Mouse (Mus musculus): ENCODE measurements around the gene Oxt.
"Not testable (repeated sequence)": the region's sequence is repeated elsewhere in the genome, so short reads cannot be mapped to it uniquely, and the experiment has no call there.

Oxt gene

GRCm38 (mm10) chr2:130569926-130570325, 6.0 kb upstream of the Oxt start:
- ChIA-PET CTCF (no interaction called here), POLR2A (interaction anchor here in 2 of 4 experiments (0.7 to 1.3 kb wide), 2 partner anchors 10 to 131 kb away, joined by 3 read pairs; no protein-coding TSS in a partner anchor)

- ChIA-PET POLR2A (interaction anchor here in 2 of 4 experiments (0.6 to 1.0 kb wide), 2 partner anchors 89 to 526 kb away, joined by 3 to 4 read pairs; partner anchors contain the start of gene Ddrgk1 (in 1 of the 2)), CTCF (interaction anchor here in 1 of 4 experiments (1.0 to 1.2 kb wide), 2 partner anchors 11 to 12 kb away, joined by 3 read pairs; partner anchors contain the start of gene Mrps26)
Measured at GRCm38 (mm10) chr2:130574960-130575359, 1.0 kb upstream of the Oxt start.

GRCm38 (mm10) chr2:130576564-130576963, 591 bp downstream of the Oxt start:
- CTCF ChIA-PET: not testable (repeated sequence)

GRCm38 (mm10) chr2:130577021-130577420, 1.0 kb downstream of the Oxt start:
- POLR2A ChIA-PET: interaction anchor here in 3 of 4 experiments (0.6 to 1.5 kb wide), 7 partner anchors 9 to 316 kb away, joined by 3 to 9 read pairs (median 5); partner anchors contain the start of genes Mrps26 (in 2 of the 3) and Ddrgk1 (in 1 of the 3)
- CTCF ChIA-PET: interaction anchor here in 2 of 4 experiments (0.6 to 0.9 kb wide), 2 partner anchors 165 to 190 kb away, joined by 3 to 6 read pairs; no protein-coding TSS in a partner anchor

More at GRCm38 (mm10) chr2:130576564-130576963, 591 bp downstream of the Oxt start:
- POLR2A ChIA-PET: interaction anchor here in 1 of 4 experiments (1.0 to 1.5 kb wide), 2 partner anchors 8 to 21 kb away, joined by 3 read pairs; no protein-coding TSS in a partner anchor

GRCm38 (mm10) chr2:130577632-130578031, 1.7 kb downstream of the Oxt start:
- ChIA-PET CTCF (interaction anchor here in 2 of 4 experiments (0.6 to 0.9 kb wide), 3 partner anchors 14 to 190 kb away, joined by 3 to 6 read pairs (median 6); partner anchors contain the start of gene Mrps26 (in 1 of the 2)), POLR2A (interaction anchor here in 3 of 4 experiments (0.6 to 1.5 kb wide), 8 partner anchors 8 to 1183 kb away, joined by 3 to 9 read pairs (median 5); partner anchors contain the start of genes Mrps26 (in 2 of the 3) and Ddrgk1 (in 1 of the 3))

- ChIA-PET CTCF (interaction anchor here in 1 of 4 experiments (0.9 kb wide), 1 partner anchor 15 kb away, joined by 6 read pairs; the partner anchor contains the start of gene Mrps26), POLR2A (interaction anchor here in 3 of 4 experiments (0.7 to 1.4 kb wide), 6 partner anchors 14 to 1183 kb away, joined by 3 to 6 read pairs (median 5); partner anchors contain the start of genes Mrps26 (in 2 of the 3) and Ddrgk1 (in 1 of the 3))
Measured at GRCm38 (mm10) chr2:130578148-130578547, 2.2 kb downstream of the Oxt start.

- CTCF ChIA-PET: interaction anchor here in 2 of 4 experiments (1.0 to 2.4 kb wide), 4 partner anchors 16 to 22 kb away, joined by 3 to 8 read pairs (median 7); partner anchors contain the start of gene Mrps26 (in 1 of the 2)
- POLR2A ChIA-PET: interaction anchor here in 2 of 4 experiments (0.8 to 3.0 kb wide), 9 partner anchors 10 to 84 kb away, joined by 3 to 16 read pairs (median 4); partner anchors contain the start of genes Mrps26 (in 2 of the 2) and Ddrgk1 (in 1 of the 2)
Measured at GRCm38 (mm10) chr2:130579791-130580190, 3.8 kb downstream of the Oxt start.

- CTCF ChIA-PET: interaction anchor here in 2 of 4 experiments (1.2 to 2.4 kb wide), 4 partner anchors 16 to 139 kb away, joined by 3 to 8 read pairs (median 7); partner anchors contain the start of gene Mrps26 (in 1 of the 2)
Measured at GRCm38 (mm10) chr2:130581201-130581600, 5.2 kb downstream of the Oxt start.

GRCm38 (mm10) chr2:130582552-130582951, 6.6 kb downstream of the Oxt start, which contains the start of gene Avp:
Avp (minus strand) TSS chr2:130582554.
- ChIA-PET CTCF (interaction anchor here in 2 of 4 experiments (1.2 to 2.0 kb wide), 2 partner anchors 15 to 230 kb away, joined by 4 to 6 read pairs; no protein-coding TSS in a partner anchor), POLR2A (interaction anchor here in 1 of 4 experiments (0.8 to 1.2 kb wide), 2 partner anchors 82 to 309 kb away, joined by 3 read pairs; partner anchors contain the start of gene Ddrgk1)

More at GRCm38 (mm10) chr2:130581201-130581600, 5.2 kb downstream of the Oxt start:
- POLR2A ChIA-PET: interaction anchor here in 3 of 4 experiments (0.7 to 3.0 kb wide), 7 partner anchors 17 to 117 kb away, joined by 3 to 16 read pairs (median 4); partner anchors contain the start of genes Ddrgk1 (in 2 of the 3), Mrps26 (in 2 of the 3), Itpa (in 1 of the 3) and Slc4a11 (in 1 of the 3)

GRCm38 (mm10) chr2:130583902-130584560, 8.1 kb downstream of the Oxt start:
- POLR2A ChIA-PET: interaction anchor here in 3 of 4 experiments (0.6 to 2.2 kb wide), 7 partner anchors 8 to 452 kb away, joined by 3 to 8 read pairs (median 3); partner anchors contain the start of genes Mrps26 (in 2 of the 3), Oxt (in 1 of the 3) and Snrpb (in 1 of the 3)
- CTCF ChIA-PET: interaction anchor here (0.5 to 2.0 kb wide), 8 partner anchors 13 to 1338 kb away, joined by 3 to 7 read pairs (median 4); partner anchors contain the start of gene Mrps26 (in 2 of the 4)

GRCm38 (mm10) chr2:130586016-130586415, 10.0 kb downstream of the Oxt start:
- ChIA-PET POLR2A (interaction anchor here in 1 of 4 experiments (0.6 kb wide), 1 partner anchor 9 kb away, joined by 9 read pairs; no protein-coding TSS in a partner anchor), CTCF (interaction anchor here in 1 of 4 experiments (0.9 kb wide), 1 partner anchor 12 kb away, joined by 3 read pairs; no protein-coding TSS in a partner anchor)

- CTCF ChIA-PET: interaction anchor here in 1 of 4 experiments (0.7 to 1.6 kb wide), 2 partner anchors 9 to 803 kb away, joined by 3 to 6 read pairs; no protein-coding TSS in a partner anchor
- POLR2A ChIA-PET: interaction anchor here in 1 of 4 experiments (0.7 to 3.0 kb wide), 4 partner anchors 9 to 640 kb away, joined by 3 to 12 read pairs (median 4); no protein-coding TSS in a partner anchor
Measured at GRCm38 (mm10) chr2:130588373-130588772, 12.4 kb downstream of the Oxt start.

- ChIA-PET POLR2A (interaction anchor here in 2 of 4 experiments (0.8 to 3.0 kb wide), 4 partner anchors 8 to 161 kb away, joined by 3 to 12 read pairs (median 4); no protein-coding TSS in a partner anchor), CTCF (interaction anchor here in 1 of 4 experiments (1.5 kb wide), 1 partner anchor 26 kb away, joined by 3 read pairs; the partner anchor contains the start of gene Mrps26)
Measured at GRCm38 (mm10) chr2:130589157-130589556, 13.2 kb downstream of the Oxt start.

- CTCF ChIA-PET: interaction anchor here in 1 of 4 experiments (1.5 kb wide), 1 partner anchor 27 kb away, joined by 3 read pairs; the partner anchor contains the start of gene Mrps26
- POLR2A ChIA-PET: interaction anchor here in 2 of 4 experiments (0.8 to 1.3 kb wide), 3 partner anchors 9 to 160 kb away, joined by 3 to 4 read pairs (median 3); no protein-coding TSS in a partner anchor
Measured at GRCm38 (mm10) chr2:130589761-130590160, 13.8 kb downstream of the Oxt start.

GRCm38 (mm10) chr2:130591016-130591415, 15.0 kb downstream of the Oxt start:
- CTCF ChIA-PET: no interaction called here
- POLR2A ChIA-PET: no interaction called here

GRCm38 (mm10) chr2:130595596-130595995, 19.6 kb downstream of the Oxt start:
- ChIA-PET CTCF (interaction anchor here in 1 of 4 experiments (0.6 kb wide), 1 partner anchor 481 kb away, joined by 3 read pairs; no protein-coding TSS in a partner anchor), POLR2A (interaction anchor here in 1 of 4 experiments (0.7 to 0.8 kb wide), 2 partner anchors 28 to 576 kb away, joined by 3 to 16 read pairs; no protein-coding TSS in a partner anchor)

- ChIA-PET POLR2A (interaction anchor here in 2 of 4 experiments (0.6 to 2.3 kb wide), 9 partner anchors 10 to 67 kb away, joined by 3 to 12 read pairs (median 3); partner anchors contain the start of genes Ddrgk1 (in 1 of the 2) and Mrps26 (in 1 of the 2)), CTCF (interaction anchor here (0.5 to 1.7 kb wide), 37 partner anchors 9 to 353 kb away, joined by 3 to 10 read pairs (median 4); partner anchors contain the start of genes Mrps26 (in 3 of the 4), Avp (in 1 of the 4), Ddrgk1 (in 1 of the 4) and Lzts3 (in 1 of the 4))
Measured at GRCm38 (mm10) chr2:130597601-130598010, 21.6 kb downstream of the Oxt start.

All from embryonic stem cell, embryonic (primary cell).